Mouse (Mus musculus): ENCODE results near the gene Olfr129. TPM values are rescaled to one million over a fixed set of nuclear protein-coding genes. Genes with fewer than 3 reads are reported as not detected.

Gene Olfr129
- polyA plus RNA-seq (2016; fragmentation: Nextera tagmentation; extraction: Ambion mirVana), result not detected in 2 replicates

DNA sequence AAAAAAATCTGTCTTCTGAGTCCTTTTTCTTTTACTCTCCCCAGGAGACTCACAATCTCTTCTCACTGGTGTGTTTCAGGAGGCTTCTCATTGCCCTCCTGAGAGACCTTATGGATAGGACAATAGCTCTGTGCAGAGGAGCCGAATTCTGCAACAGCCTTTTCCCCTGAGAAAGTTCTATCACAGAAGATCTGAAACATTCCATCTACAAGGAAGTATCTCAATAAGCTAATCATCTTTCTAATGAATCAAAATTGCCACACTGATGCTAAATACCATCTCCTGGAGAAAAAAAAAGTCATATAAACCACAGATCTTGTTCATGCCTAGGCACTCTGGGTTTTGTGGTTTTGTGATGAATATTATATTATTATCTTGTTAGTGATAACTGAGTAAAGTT is at the start of gene Olfr129:
Gene Olfr129 (minus strand): TSS at position 101 of the 400 bp plus-strand sequence.
- Histone ChIP-seq H3K27ac (no peak within 1 kb of the TSS), H3K4me3 (no peak within 1 kb of the TSS), H3K36me3 (no peaks in the 10 kb centered on the region), H3K4me1 (replicated peaks) (no peaks in the 10 kb centered on the region), H3K9me3 (0 out of 2 replicates have a peak, but pooled peaks cover 2% of the 10 kb centered on the region), H3K27me3 (ENCODE audit: insufficient read depth, poor library complexity, severe bottlenecking) (no peaks in the 10 kb centered on the region)
- 78% methylated on average over 1 of the region's 1 CpGs for WGBS
- DNase-seq (ENCODE audit: low spot score), result no peak

DNA sequence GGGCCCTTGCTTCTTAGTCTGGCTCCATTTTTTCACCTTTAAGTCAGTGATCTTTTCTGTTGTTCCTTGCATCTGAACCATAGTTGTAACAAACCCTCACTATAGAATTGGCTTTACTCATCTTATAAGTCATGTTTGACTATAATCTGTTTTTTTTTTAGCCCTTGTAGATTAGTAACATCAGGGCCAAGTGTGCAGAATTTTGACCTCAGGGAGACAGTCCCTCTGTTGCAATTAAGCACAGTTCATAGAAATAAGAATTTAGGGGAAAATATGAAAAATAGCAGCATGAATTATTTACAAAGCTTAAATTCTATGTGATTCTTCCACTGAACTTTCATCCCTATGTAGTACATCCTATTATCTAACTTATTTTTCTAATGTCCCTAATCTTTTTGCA is 28.7 kb upstream of the Olfr129 start, which contains the start of gene Olfr131:
Gene Olfr131 (minus strand): TSS at position 101 of the 400 bp plus-strand sequence.
- Histone ChIP-seq H3K4me1 (replicated peaks) (no peaks in the 10 kb centered on the region), H3K9me3 (no peaks in the 10 kb centered on the region), H3K27me3 (ENCODE audit: insufficient read depth, poor library complexity, severe bottlenecking) (no peaks in the 10 kb centered on the region)

DNA sequence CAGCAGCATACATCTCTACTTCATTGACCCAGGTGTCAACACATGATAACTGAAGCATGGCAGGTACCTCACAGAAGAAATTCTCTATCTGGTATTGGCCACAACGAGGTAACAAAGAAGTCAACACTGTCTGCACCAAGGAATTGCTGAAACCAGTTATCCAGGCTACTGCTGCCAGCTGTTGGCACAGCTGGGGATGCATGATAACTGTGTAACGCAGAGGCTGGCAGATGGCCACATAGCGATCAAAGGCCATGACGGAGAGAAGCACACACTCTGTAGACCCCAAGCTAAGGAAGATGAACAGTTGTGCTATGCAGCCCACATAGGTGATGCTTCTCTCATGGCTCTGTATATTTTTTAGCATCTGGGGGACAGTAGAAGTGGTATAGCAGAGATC is 22.5 kb upstream of the Olfr129 start:
- DNase-seq (ENCODE audit: low spot score), result no peak
- no peaks in the 10 kb centered on the region for H3K27me3 ChIP-seq (ENCODE audit: insufficient read depth, poor library complexity, severe bottlenecking)
- no peaks in the 10 kb centered on the region for H3K9me3 ChIP-seq
- H3K27ac ChIP-seq, result no peak overlapping the region
- WGBS, result 84% methylated on average over 4 of the region's 4 CpGs
- H3K4me1 ChIP-seq (replicated peaks), result no peaks in the 10 kb centered on the region
- no peak overlapping the region for H3K4me3 ChIP-seq
- no peaks in the 10 kb centered on the region for H3K36me3 ChIP-seq

More for the DNA sequence above, 28.7 kb upstream of the Olfr129 start, which contains the start of gene Olfr131:
- Histone ChIP-seq H3K27ac (no peak within 1 kb of the TSS), H3K4me3 (no peak within 1 kb of the TSS), H3K36me3 (no peaks in the 10 kb centered on the region)
- DNase-seq (ENCODE audit: low spot score), result no peak

DNA sequence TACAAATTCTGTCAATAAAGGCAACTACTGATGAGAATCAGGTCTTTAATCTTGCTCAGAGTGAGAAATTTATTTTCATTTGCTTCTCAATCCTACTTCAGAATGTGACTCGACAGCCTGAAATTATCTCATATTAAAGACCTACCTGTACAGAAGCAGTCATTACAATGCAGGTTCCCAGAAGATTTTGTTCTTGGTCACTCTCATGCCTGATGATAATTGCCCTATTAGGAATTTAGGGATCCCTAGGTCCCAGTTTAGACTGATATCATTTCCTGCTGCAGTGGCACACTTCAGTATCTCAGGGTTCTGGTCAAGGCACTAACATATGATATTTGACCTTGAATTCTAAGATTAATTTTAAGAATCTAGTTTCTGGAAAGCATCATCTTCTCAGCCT is 3.7 kb upstream of the Olfr129 start, which contains the start of gene Olfr130:
Gene Olfr130 (plus strand): TSS at position 301 of the 400 bp plus-strand sequence.
- H3K9me3 ChIP-seq, result no peaks in the 10 kb centered on the region
- H3K27me3 ChIP-seq (ENCODE audit: insufficient read depth, poor library complexity, severe bottlenecking), result no peaks in the 10 kb centered on the region
- no peak within 1 kb of the TSS for H3K4me3 ChIP-seq
- WGBS, result 90% methylated on average over 1 of the region's 1 CpGs
- no peak for DNase-seq (ENCODE audit: low spot score)
- no peaks in the 10 kb centered on the region for H3K4me1 ChIP-seq (replicated peaks)
- no peak within 1 kb of the TSS for H3K27ac ChIP-seq
- H3K36me3 ChIP-seq, result no peaks in the 10 kb centered on the region

DNA sequence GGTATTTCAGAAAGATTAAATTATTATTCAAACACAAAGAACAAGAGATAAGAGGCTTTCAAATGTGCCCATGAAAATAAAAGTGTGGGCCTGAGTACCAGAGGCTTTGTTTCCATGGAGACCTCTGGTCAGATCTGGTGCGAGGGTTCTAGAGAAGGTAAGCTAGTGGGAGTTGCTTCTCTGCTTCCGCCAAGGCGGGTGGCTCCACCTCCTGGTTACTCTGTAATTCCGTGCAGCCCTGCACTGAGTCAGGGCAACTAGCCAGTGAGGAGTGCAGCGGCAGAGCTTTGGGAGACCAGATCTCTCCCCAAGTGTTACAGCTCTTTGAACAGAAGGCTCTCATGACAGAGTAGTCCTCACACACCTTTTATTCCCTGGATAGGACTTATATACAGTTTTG is 33.6 kb downstream of the Olfr129 start:
- Histone ChIP-seq H3K27ac (no peak overlapping the region), H3K9me3 (no peaks in the 10 kb centered on the region), H3K4me3 (no peak overlapping the region), H3K27me3 (ENCODE audit: insufficient read depth, poor library complexity, severe bottlenecking) (no peaks in the 10 kb centered on the region), H3K36me3 (no peaks in the 10 kb centered on the region), H3K4me1 (replicated peaks) (no peaks in the 10 kb centered on the region)
- WGBS, result 32% methylated on average over 5 of the region's 5 CpGs
- no peak for DNase-seq (ENCODE audit: low spot score)

DNA sequence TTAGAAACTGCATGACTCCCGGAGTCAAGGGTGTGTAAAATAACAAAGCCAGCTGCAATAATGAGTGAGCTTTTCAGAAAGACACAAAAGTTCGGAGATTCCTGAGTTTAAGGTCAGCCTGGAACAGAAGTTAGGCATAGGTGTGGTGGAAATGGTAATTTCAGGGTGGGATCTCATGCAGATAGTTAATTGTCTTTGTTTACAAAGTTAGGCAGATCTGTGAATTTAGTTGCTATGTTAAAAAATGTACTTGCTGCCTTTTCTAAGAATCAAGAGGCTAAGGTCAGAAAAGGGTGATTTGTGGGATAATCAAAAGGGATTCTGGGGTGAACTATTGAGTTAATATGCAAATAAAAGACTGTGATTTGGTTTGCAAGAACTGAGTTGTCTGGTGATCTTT is 43.5 kb downstream of the Olfr129 start:
- no peak for DNase-seq (ENCODE audit: low spot score)
- H3K4me1 ChIP-seq (replicated peaks), result no peaks in the 10 kb centered on the region
- H3K9me3 ChIP-seq, result no peaks in the 10 kb centered on the region
- WGBS, result 87% methylated on average over 2 of the region's 2 CpGs
- H3K36me3 ChIP-seq, result no peaks in the 10 kb centered on the region
- no peak overlapping the region for H3K27ac ChIP-seq
- no peaks in the 10 kb centered on the region for H3K27me3 ChIP-seq (ENCODE audit: insufficient read depth, poor library complexity, severe bottlenecking)
- no peak overlapping the region for H3K4me3 ChIP-seq

DNA sequence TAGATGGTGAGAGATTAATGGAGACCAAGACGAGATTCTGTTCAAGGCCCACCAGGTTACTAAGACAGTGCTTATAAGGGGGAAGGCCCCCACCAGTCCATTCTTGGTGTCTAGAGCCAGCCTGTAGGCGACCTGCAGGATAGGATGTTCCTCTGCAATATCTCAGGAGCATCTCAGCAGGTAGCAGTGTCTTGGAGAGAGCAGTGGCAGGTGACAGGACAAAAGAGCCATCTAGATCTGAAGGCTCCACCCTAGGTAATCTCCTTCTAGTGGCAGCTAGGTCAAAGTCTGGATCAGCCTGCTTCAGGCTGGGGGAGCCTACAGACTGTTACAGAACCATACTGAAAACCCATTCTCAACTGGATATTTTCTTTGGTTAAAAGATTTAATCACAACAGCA is 54.9 kb downstream of the Olfr129 start:
- Histone ChIP-seq H3K27me3 (ENCODE audit: insufficient read depth, poor library complexity, severe bottlenecking) (no peaks in the 10 kb centered on the region), H3K9me3 (0 out of 2 replicates have a peak, but pooled peaks cover 2% of the 10 kb centered on the region), H3K27ac (no peak overlapping the region), H3K4me1 (replicated peaks) (no peaks in the 10 kb centered on the region), H3K4me3 (no peak overlapping the region), H3K36me3 (no peaks in the 10 kb centered on the region)
- no peak for DNase-seq (ENCODE audit: low spot score)
- WGBS, result 74% methylated on average over 2 of the region's 2 CpGs

Other genes starting within 250 kb of the Olfr129 start
- gene Olfr125, start 227.1 kb downstream of the Olfr129 start, polyA plus RNA-seq (2016; fragmentation: Nextera tagmentation; extraction: Ambion mirVana), result not detected in 2 replicates
- not detected in 2 replicates for gene Olfr126, start 212.6 kb downstream of the Olfr129 start, polyA plus RNA-seq (2016; fragmentation: Nextera tagmentation; extraction: Ambion mirVana)
- not detected in 2 replicates for gene Olfr127, start 159.6 kb downstream of the Olfr129 start, polyA plus RNA-seq (2016; fragmentation: Nextera tagmentation; extraction: Ambion mirVana)
- not detected in 2 replicates for gene Olfr128, start 139.5 kb downstream of the Olfr129 start, polyA plus RNA-seq (2016; fragmentation: Nextera tagmentation; extraction: Ambion mirVana)
- not detected in 2 replicates for gene Olfr761, start 107.0 kb downstream of the Olfr129 start, polyA plus RNA-seq (2016; fragmentation: Nextera tagmentation; extraction: Ambion mirVana)
- gene Olfr130, start 3.8 kb upstream of the Olfr129 start, polyA plus RNA-seq (2016; fragmentation: Nextera tagmentation; extraction: Ambion mirVana), result not detected in 2 replicates
- not detected in 2 replicates for gene Olfr131, start 28.6 kb upstream of the Olfr129 start, polyA plus RNA-seq (2016; fragmentation: Nextera tagmentation; extraction: Ambion mirVana)
- not detected in 2 replicates for gene Olfr132, start 74.4 kb upstream of the Olfr129 start, polyA plus RNA-seq (2016; fragmentation: Nextera tagmentation; extraction: Ambion mirVana)
- not detected in 2 replicates for gene Olfr133, start 85.2 kb upstream of the Olfr129 start, polyA plus RNA-seq (2016; fragmentation: Nextera tagmentation; extraction: Ambion mirVana)
- not detected in 2 replicates for gene Olfr134, start 111.3 kb upstream of the Olfr129 start, polyA plus RNA-seq (2016; fragmentation: Nextera tagmentation; extraction: Ambion mirVana)
- not detected in 2 replicates for gene Olfr135, start 144.3 kb upstream of the Olfr129 start, polyA plus RNA-seq (2016; fragmentation: Nextera tagmentation; extraction: Ambion mirVana)
- gene Olfr138, start 201.0 kb upstream of the Olfr129 start, polyA plus RNA-seq (2016; fragmentation: Nextera tagmentation; extraction: Ambion mirVana), result not detected in 2 replicates
- gene Olfr137, start 247.5 kb upstream of the Olfr129 start, polyA plus RNA-seq (2016; fragmentation: Nextera tagmentation; extraction: Ambion mirVana), result not detected in 2 replicates

All from hindbrain, embryonic 10.5 days (tissue).